Mouse (Mus musculus): ENCODE results near the gene Kcnmb1. TPM values are rescaled to one million over a fixed set of nuclear protein-coding genes. Genes with fewer than 3 reads are reported as not detected.

Kcnmb1 gene
- total RNA-seq (2014; rRNA removed) (0.11 TPM in 1 of 2 replicates, not detected in the other), polyA plus RNA-seq (2015; fragmentation: Nextera tagmentation; extraction: Ambion mirVana) (0.07 and 0.20 TPM in 2 replicates)

- no peaks in the 10 kb centered on the region for H3K4me1 ChIP-seq (ENCODE audit: insufficient read depth, low read length)
- no peak for ATAC-seq (ENCODE audit: low FRiP score)
- H3K4me2 ChIP-seq (ENCODE audit: low read depth, low read length, poor library complexity, severe bottlenecking), result no peak within 1 kb of the TSS
Measured at GRCm38 (mm10) chr11:33962688-33963407, at the start of gene Kcnmb1. Gene Kcnmb1 (plus strand): TSS chr11:33963013.

GRCm38 (mm10) chr11:33913061-33913460, 49.8 kb upstream of the Kcnmb1 start:
- H3K4me1 ChIP-seq (ENCODE audit: insufficient read depth, low read length), result 0 out of 2 replicates have a peak, but pooled peaks cover 3% of the 10 kb centered on the region
- no peak overlapping the region for H3K9ac ChIP-seq (replicated peaks; ENCODE audit: low read length, poor library complexity, severe bottlenecking)
- WGBS, result 80% methylated on average over 7 of the region's 7 CpGs
- H3K27me3 ChIP-seq (ENCODE audit: insufficient read depth, low read length), result no peaks in the 10 kb centered on the region; the same call in 1 of the 2 replicates
- H3K4me2 ChIP-seq (ENCODE audit: low read depth, low read length, poor library complexity, severe bottlenecking), result no peak overlapping the region
- no peak overlapping the region for H3K27ac ChIP-seq (ENCODE audit: low read depth, low read length)
- H3K4me3 ChIP-seq (ENCODE audit: low read depth, low read length), result no peak overlapping the region
- DNase-seq (ENCODE audit: low spot score), result no peak
- H3K9me3 ChIP-seq (ENCODE audit: low read length), result no peaks in the 10 kb centered on the region
- no peak for ATAC-seq (ENCODE audit: low FRiP score)
- TF ChIP-seq CTCF (IDR thresholded peaks at IDR 0.05), result no peak
- H3K36me3 ChIP-seq (ENCODE audit: insufficient read depth, low read length), result no peaks in the 10 kb centered on the region

More at GRCm38 (mm10) chr11:33962688-33963407, at the start of gene Kcnmb1:
- Histone ChIP-seq H3K4me3 (ENCODE audit: low read depth, low read length) (no peak within 1 kb of the TSS), H3K9me3 (ENCODE audit: low read length) (no peaks in the 10 kb centered on the region), H3K27me3 (ENCODE audit: insufficient read depth, low read length) (no peaks in the 10 kb centered on the region), H3K27ac (ENCODE audit: low read depth, low read length) (no peak within 1 kb of the TSS), H3K9ac (replicated peaks; ENCODE audit: low read length, poor library complexity, severe bottlenecking) (no peak within 1 kb of the TSS), H3K36me3 (ENCODE audit: insufficient read depth, low read length) (no peaks in the 10 kb centered on the region)
- no peak for TF ChIP-seq CTCF (IDR thresholded peaks at IDR 0.05)
- WGBS, result 51% methylated on average over 6 of the region's 6 CpGs
- DNase-seq (ENCODE audit: low spot score), result no peak

GRCm38 (mm10) chr11:33914216-33914615, 48.6 kb upstream of the Kcnmb1 start:
- Histone ChIP-seq H3K9ac (replicated peaks; ENCODE audit: low read length, poor library complexity, severe bottlenecking) (no peak overlapping the region), H3K4me1 (ENCODE audit: insufficient read depth, low read length) (no peaks in the 10 kb centered on the region), H3K4me3 (ENCODE audit: low read depth, low read length) (no peak overlapping the region), H3K27me3 (ENCODE audit: insufficient read depth, low read length) (no peaks in the 10 kb centered on the region; the same call in 1 of the 2 replicates), H3K27ac (ENCODE audit: low read depth, low read length) (no peak overlapping the region), H3K9me3 (ENCODE audit: low read length) (no peaks in the 10 kb centered on the region), H3K4me2 (ENCODE audit: low read depth, low read length, poor library complexity, severe bottlenecking) (no peak overlapping the region), H3K36me3 (ENCODE audit: insufficient read depth, low read length) (no peaks in the 10 kb centered on the region)
- ATAC-seq (ENCODE audit: low FRiP score), result no peak
- TF ChIP-seq CTCF (IDR thresholded peaks at IDR 0.05), result no peak
- 76% methylated on average over 12 of the region's 12 CpGs for WGBS
- DNase-seq (ENCODE audit: low spot score), result no peak

- Histone ChIP-seq H3K9ac (replicated peaks; ENCODE audit: low read length, poor library complexity, severe bottlenecking) (no peak overlapping the region), H3K4me2 (ENCODE audit: low read depth, low read length, poor library complexity, severe bottlenecking) (no peak overlapping the region), H3K36me3 (ENCODE audit: insufficient read depth, low read length) (no peaks in the 10 kb centered on the region), H3K27me3 (ENCODE audit: insufficient read depth, low read length) (no peaks in the 10 kb centered on the region; the same call in 1 of the 2 replicates), H3K27ac (ENCODE audit: low read depth, low read length) (no peak overlapping the region), H3K4me3 (ENCODE audit: low read depth, low read length) (no peak overlapping the region), H3K4me1 (ENCODE audit: insufficient read depth, low read length) (no peaks in the 10 kb centered on the region), H3K9me3 (ENCODE audit: low read length) (no peaks in the 10 kb centered on the region)
- 25% methylated on average over 6 of the region's 6 CpGs for WGBS
- ATAC-seq (ENCODE audit: low FRiP score), result peak; percentile 41; the same call in 1 of the 2 replicates
- peak; percentile 99 for TF ChIP-seq CTCF (IDR thresholded peaks at IDR 0.05)
- DNase-seq (ENCODE audit: low spot score), result peak; percentile 80
Measured at GRCm38 (mm10) chr11:33917574-33917973, 45.2 kb upstream of the Kcnmb1 start.

- 52% methylated on average over 2 of the region's 2 CpGs for WGBS
- Histone ChIP-seq H3K27me3 (ENCODE audit: insufficient read depth, low read length) (no peaks in the 10 kb centered on the region; the same call in 1 of the 2 replicates), H3K9ac (replicated peaks; ENCODE audit: low read length, poor library complexity, severe bottlenecking) (no peak overlapping the region), H3K4me3 (ENCODE audit: low read depth, low read length) (no peak overlapping the region), H3K27ac (ENCODE audit: low read depth, low read length) (no peak overlapping the region), H3K9me3 (ENCODE audit: low read length) (no peaks in the 10 kb centered on the region), H3K36me3 (ENCODE audit: insufficient read depth, low read length) (no peaks in the 10 kb centered on the region), H3K4me1 (ENCODE audit: insufficient read depth, low read length) (no peaks in the 10 kb centered on the region), H3K4me2 (ENCODE audit: low read depth, low read length, poor library complexity, severe bottlenecking) (no peak overlapping the region)
- TF ChIP-seq CTCF (IDR thresholded peaks at IDR 0.05), result no peak
- DNase-seq (ENCODE audit: low spot score) (no peak), ATAC-seq (ENCODE audit: low FRiP score) (no peak)
Measured at GRCm38 (mm10) chr11:33918424-33918823, 44.4 kb upstream of the Kcnmb1 start.

- ATAC-seq (ENCODE audit: low FRiP score), result no peak
- TF ChIP-seq CTCF (IDR thresholded peaks at IDR 0.05), result no peak
- Histone ChIP-seq H3K36me3 (ENCODE audit: insufficient read depth, low read length) (no peaks in the 10 kb centered on the region), H3K27ac (ENCODE audit: low read depth, low read length) (no peak overlapping the region), H3K4me3 (ENCODE audit: low read depth, low read length) (no peak overlapping the region), H3K27me3 (ENCODE audit: insufficient read depth, low read length) (no peaks in the 10 kb centered on the region; the same call in 1 of the 2 replicates), H3K4me1 (ENCODE audit: insufficient read depth, low read length) (no peaks in the 10 kb centered on the region), H3K4me2 (ENCODE audit: low read depth, low read length, poor library complexity, severe bottlenecking) (no peak overlapping the region), H3K9me3 (ENCODE audit: low read length) (no peaks in the 10 kb centered on the region), H3K9ac (replicated peaks; ENCODE audit: low read length, poor library complexity, severe bottlenecking) (no peak overlapping the region)
- no peak for DNase-seq (ENCODE audit: low spot score)
- WGBS, result 81% methylated on average over 7 of the region's 7 CpGs
Measured at GRCm38 (mm10) chr11:33919826-33920225, 43.0 kb upstream of the Kcnmb1 start.
